Mouse (Mus musculus) midbrain, embryonic 11.5 days (tissue): ENCODE results near the gene Arglu1. TPM values are rescaled to one million over a fixed set of nuclear protein-coding genes. Genes with fewer than 3 reads are reported as not detected.

ENCODE experiments used
- ATAC-seq: fragments of 200-750 bp; cut with Nextera tagmentation; 2 replicates; pipeline ENCODE4 v1.8.0; 2017; ENCODE audit warnings: moderate TSS enrichment, moderate library complexity; ENCODE audit not compliant: low FRiP score
- DNase-seq: peaks from one replicate; pipeline ENCODE4 v3.0.0; 2015; ENCODE audit warnings: low spot score; ENCODE audit errors: missing footprints
- H3K27ac ChIP-seq: fragments of 300-500 bp; sonication (generic); 2 replicates; pipeline ENCODE4 v1.5.1; 2014; ENCODE audit warnings: low read depth, low read length
- H3K27me3 ChIP-seq: fragments of 300-500 bp; sonication (generic); 2 replicates; pipeline ENCODE4 v1.6.1; 2014; ENCODE audit warnings: mild to moderate bottlenecking, low read length, moderate library complexity, mixed read lengths; ENCODE audit not compliant: control insufficient read depth, insufficient read depth
- H3K36me3 ChIP-seq: fragments of 300-500 bp; sonication (generic); 2 replicates; pipeline ENCODE4 v1.6.1; 2014; ENCODE audit warnings: mild to moderate bottlenecking, low read length, moderate library complexity, mixed read lengths; ENCODE audit not compliant: control insufficient read depth, insufficient read depth
- H3K4me1 ChIP-seq: fragments of 300-500 bp; sonication (generic); 2 replicates; pipeline ENCODE4 v1.6.1; 2014; ENCODE audit warnings: low read length; ENCODE audit not compliant: control insufficient read depth, insufficient read depth
- H3K4me2 ChIP-seq: fragments of 300-500 bp; sonication (generic); 2 replicates; pipeline ENCODE4 v1.6.1; 2014; ENCODE audit warnings: mild to moderate bottlenecking, moderate library complexity
- H3K4me3 ChIP-seq: fragments of 300-500 bp; sonication (generic); 2 replicates; pipeline ENCODE4 v1.5.1; 2014; ENCODE audit warnings: low read depth, low read length
- H3K9ac ChIP-seq: fragments of 300-500 bp; sonication (generic); 2 replicates; pipeline ENCODE4 v1.6.1; 2014; ENCODE audit warnings: low read length
- H3K9me3 ChIP-seq: fragments of 300-500 bp; sonication (generic); 2 replicates; pipeline ENCODE4 v1.6.1; 2016; ENCODE audit warnings: low read length; ENCODE audit not compliant: control insufficient read depth
- WGBS: fragments of 180-500 bp; shearing (Covaris S2); extraction: QIAGEN DNeasy Blood & Tissue Kit; methylation state at CpG from one replicate; pipeline ENCODE4 v1.1.7; 2014; 5-methylcytosine and 5-hydroxymethylcytosine counted together
- polyA plus RNA-seq: library from polyadenylated mRNA; unstranded; fragments of >200 nt; fragmentation: Nextera tagmentation; extraction: Ambion mirVana; gene quantifications from 2 replicates; pipeline ENCODE4 v1.2.1, GENCODE M21; 2014

Arglu1 gene
- polyA plus RNA-seq, 1 experiment from 2014 or later = 158 TPM

GRCm38 (mm10) chr8:8639569-8640263 is 50.6 kb downstream of the Arglu1 start:
- H3K4me1 ChIP-seq = peaks cover 8% of the 10 kb centered on the region
- 45% methylated on average over 8 of the region's 8 CpGs for WGBS
- DNase-seq = no peak
- no peak overlapping the region for H3K4me3 ChIP-seq
- no peak overlapping the region for H3K4me2 ChIP-seq
- H3K9ac ChIP-seq = no peak overlapping the region
- H3K36me3 ChIP-seq = no peaks in the 10 kb centered on the region
- ATAC-seq = no peak
- no peaks in the 10 kb centered on the region for H3K9me3 ChIP-seq
- peaks cover 11% of the 10 kb centered on the region for H3K27me3 ChIP-seq
- H3K27ac ChIP-seq = no peak overlapping the region

DNA sequence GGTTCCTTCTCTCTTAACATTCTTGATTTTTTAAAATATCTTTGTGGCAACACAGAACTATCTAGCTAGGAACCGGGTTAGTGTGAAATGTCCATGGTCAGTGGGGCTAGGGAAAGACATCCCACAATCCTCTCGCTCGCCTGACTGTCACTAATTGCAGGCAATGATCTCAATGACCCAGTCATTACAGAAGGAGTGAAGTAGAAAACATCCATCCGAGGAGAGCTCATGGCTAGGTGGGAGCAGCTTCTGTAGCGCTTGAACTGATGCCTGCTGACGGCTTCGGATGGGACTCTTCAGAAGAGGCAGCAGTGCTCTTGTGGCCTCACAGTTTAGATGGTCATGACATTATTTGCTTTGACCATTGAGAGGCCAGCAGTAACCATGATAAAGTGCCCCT is 58.9 kb downstream of the Arglu1 start:
- Histone ChIP-seq H3K9ac (no peak overlapping the region), H3K4me3 (no peak overlapping the region), H3K27me3 (no peaks in the 10 kb centered on the region), H3K9me3 (no peaks in the 10 kb centered on the region), H3K4me1 (no peaks in the 10 kb centered on the region), H3K36me3 (no peaks in the 10 kb centered on the region), H3K27ac (no peak overlapping the region), H3K4me2 (no peak overlapping the region)
- ATAC-seq (no peak), DNase-seq (no peak)
- 88% methylated on average over 7 of the region's 7 CpGs for WGBS

- 76% methylated on average over 7 of the region's 7 CpGs for WGBS
- H3K4me3 ChIP-seq = no peak overlapping the region
- DNase-seq (no peak), ATAC-seq (no peak)
- H3K36me3 ChIP-seq = peaks cover 7% of the 10 kb centered on the region; the same call in 1 of the 2 replicates
- H3K9ac ChIP-seq = no peak overlapping the region
- H3K4me1 ChIP-seq = peaks cover 11% of the 10 kb centered on the region
- H3K9me3 ChIP-seq = no peaks in the 10 kb centered on the region
- no peak overlapping the region for H3K4me2 ChIP-seq
- H3K27me3 ChIP-seq = no peaks in the 10 kb centered on the region
- no peak overlapping the region for H3K27ac ChIP-seq
Observed at GRCm38 (mm10) chr8:8624017-8624416, 66.3 kb downstream of the Arglu1 start.

- Histone ChIP-seq H3K4me3 (no peak overlapping the region), H3K36me3 (peaks cover 7% of the 10 kb centered on the region; the same call in 1 of the 2 replicates), H3K9ac (no peak overlapping the region), H3K27ac (no peak overlapping the region), H3K4me2 (no peak overlapping the region), H3K9me3 (no peaks in the 10 kb centered on the region), H3K4me1 (peaks cover 11% of the 10 kb centered on the region), H3K27me3 (no peaks in the 10 kb centered on the region)
- no peak for DNase-seq
- ATAC-seq = no peak
- 74% methylated on average over 8 of the region's 8 CpGs for WGBS
Observed at GRCm38 (mm10) chr8:8623486-8623885, 66.8 kb downstream of the Arglu1 start.

DNA sequence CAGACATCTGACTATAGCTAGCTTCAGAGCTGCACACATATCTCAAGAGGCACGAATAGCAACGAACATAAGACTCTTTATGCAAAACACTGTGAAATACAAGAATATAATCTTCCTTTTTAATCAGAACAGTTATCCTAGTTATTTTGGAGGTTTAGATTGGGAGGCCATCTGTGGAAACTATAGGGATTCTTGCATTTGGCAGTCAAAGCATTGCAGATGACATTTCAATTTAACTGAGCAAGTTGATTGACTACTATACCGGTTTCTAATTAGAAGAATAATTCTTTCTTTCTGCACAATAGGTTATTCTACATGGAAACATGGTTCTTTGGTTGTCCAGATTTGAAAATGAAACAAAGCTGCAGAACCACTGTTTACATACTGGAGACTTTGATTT is 67.8 kb downstream of the Arglu1 start:
- H3K4me2 ChIP-seq = no peak overlapping the region
- H3K36me3 ChIP-seq = peaks cover 7% of the 10 kb centered on the region; the same call in 1 of the 2 replicates
- ATAC-seq (no peak), DNase-seq (no peak)
- H3K27ac ChIP-seq = no peak overlapping the region
- peaks cover 11% of the 10 kb centered on the region for H3K4me1 ChIP-seq
- no peaks in the 10 kb centered on the region for H3K9me3 ChIP-seq
- no peak overlapping the region for H3K9ac ChIP-seq
- no peaks in the 10 kb centered on the region for H3K27me3 ChIP-seq
- no peak overlapping the region for H3K4me3 ChIP-seq
- 91% methylated on average over 3 of the region's 3 CpGs for WGBS

GRCm38 (mm10) chr8:8622031-8622430 is 68.3 kb downstream of the Arglu1 start:
- Histone ChIP-seq H3K27ac (no peak overlapping the region), H3K27me3 (no peaks in the 10 kb centered on the region), H3K4me3 (no peak overlapping the region), H3K36me3 (peaks cover 7% of the 10 kb centered on the region; the same call in 1 of the 2 replicates), H3K4me1 (peaks cover 11% of the 10 kb centered on the region), H3K4me2 (no peak overlapping the region), H3K9ac (no peak overlapping the region), H3K9me3 (no peaks in the 10 kb centered on the region)
- ATAC-seq (no peak), DNase-seq (no peak)
- 89% methylated on average over 12 of the region's 12 CpGs for WGBS

DNA sequence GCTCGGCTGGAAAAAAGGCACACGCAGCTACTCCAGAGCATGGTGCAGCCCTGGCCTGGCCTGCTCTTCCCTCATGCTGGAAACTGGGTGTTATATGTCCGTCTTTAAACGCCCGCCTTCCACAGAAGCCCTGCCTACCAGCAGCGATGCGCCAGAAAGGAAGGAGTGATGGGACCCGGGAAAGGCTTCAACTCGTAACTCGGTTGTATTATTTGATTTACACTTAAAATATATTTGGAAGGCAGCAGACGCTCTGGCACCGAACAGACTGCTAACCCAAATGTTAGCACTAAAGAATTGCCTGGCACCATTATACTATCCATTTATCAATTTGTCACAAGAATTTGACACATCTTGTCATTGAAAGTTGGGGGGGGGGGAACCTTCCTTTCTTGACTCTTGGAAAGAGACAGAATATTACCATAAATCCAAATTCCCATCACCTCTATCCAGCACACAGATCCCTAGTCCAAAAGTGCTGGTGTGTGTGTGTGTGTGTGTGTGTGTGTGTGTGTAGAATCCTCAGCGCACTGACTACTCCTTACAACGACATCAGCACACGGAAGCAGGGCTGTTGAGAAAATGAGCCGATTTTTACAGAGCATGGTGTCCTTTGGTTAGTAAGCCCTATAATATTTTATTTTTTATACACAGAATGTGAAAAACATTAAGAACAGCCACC is 68.9 kb downstream of the Arglu1 start:
- ATAC-seq = no peak
- Histone ChIP-seq H3K9me3 (no peaks in the 10 kb centered on the region), H3K4me2 (no peak overlapping the region), H3K9ac (no peak overlapping the region), H3K36me3 (peaks cover 7% of the 10 kb centered on the region; the same call in 1 of the 2 replicates), H3K27ac (no peak overlapping the region), H3K4me1 (peaks cover 11% of the 10 kb centered on the region), H3K27me3 (no peaks in the 10 kb centered on the region), H3K4me3 (no peak overlapping the region)
- DNase-seq = no peak
- WGBS = 85% methylated on average over 16 of the region's 16 CpGs

DNA sequence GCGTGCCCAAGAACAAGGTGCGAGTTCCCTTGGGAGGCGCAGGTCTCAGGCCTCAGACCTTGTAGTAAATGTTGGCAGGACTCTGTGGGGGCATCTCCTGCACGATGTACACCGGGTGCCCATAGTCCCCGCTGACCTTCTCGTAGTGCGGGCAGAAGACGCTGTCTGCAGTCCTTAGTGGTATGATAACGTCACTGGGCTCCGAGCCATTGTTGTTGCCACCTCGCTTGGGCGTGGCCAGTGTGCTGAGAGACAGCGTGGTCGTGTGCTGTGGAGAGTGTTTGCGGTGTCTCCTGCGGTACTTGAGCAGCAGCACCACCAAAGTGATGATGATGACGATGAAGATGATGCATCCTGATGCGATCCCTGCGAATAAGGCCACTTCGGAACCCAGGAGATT is 69.8 kb downstream of the Arglu1 start:
- ATAC-seq (0 out of 2 replicates have a peak, but pooled peaks have one; percentile 8), DNase-seq (no peak)
- H3K36me3 ChIP-seq = peaks cover 7% of the 10 kb centered on the region; the same call in 1 of the 2 replicates
- no peak overlapping the region for H3K27ac ChIP-seq
- H3K4me3 ChIP-seq = no peak overlapping the region
- H3K9ac ChIP-seq = no peak overlapping the region
- H3K4me1 ChIP-seq = peaks cover 11% of the 10 kb centered on the region
- H3K9me3 ChIP-seq = no peaks in the 10 kb centered on the region
- H3K27me3 ChIP-seq = no peaks in the 10 kb centered on the region
- WGBS = 91% methylated on average over 21 of the region's 21 CpGs
- no peak overlapping the region for H3K4me2 ChIP-seq
